Mouse (Mus musculus) cerebellum, adult 9-10 months (tissue): Measurements from ENCODE around the gene Glyat.
"Not testable (repeated sequence)": the region's sequence is repeated elsewhere in the genome, so short reads cannot be mapped to it uniquely, and the experiment has no call there.

Experiments
- DNase-seq: peaks from one replicate; pipeline ENCODE4 v3.0.0; 2022

Gene Glyat

DNA sequence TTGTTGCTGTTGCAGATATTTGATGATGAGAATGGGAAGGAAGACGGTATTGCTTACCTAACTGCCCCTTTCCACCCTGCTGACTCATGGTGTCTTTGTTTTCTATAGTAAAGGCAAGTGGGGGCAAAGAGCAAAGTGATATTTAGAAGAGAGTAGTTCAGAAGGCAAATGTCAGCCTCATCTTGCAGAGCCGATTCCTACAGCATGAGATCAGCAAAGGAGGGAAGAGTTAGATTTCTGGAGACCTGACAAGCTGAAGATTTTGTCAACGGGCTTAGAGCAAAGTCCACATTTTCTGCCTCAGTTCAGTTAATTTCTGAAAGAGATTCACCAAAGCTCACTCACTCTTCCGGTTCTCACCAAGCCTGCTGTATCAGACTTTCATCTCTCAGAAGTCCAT is at the start of gene Glyat:
Gene Glyat, plus strand, starts transcription at position 133 of the 400 bp plus-strand sequence.
- no peak for DNase-seq

DNA sequence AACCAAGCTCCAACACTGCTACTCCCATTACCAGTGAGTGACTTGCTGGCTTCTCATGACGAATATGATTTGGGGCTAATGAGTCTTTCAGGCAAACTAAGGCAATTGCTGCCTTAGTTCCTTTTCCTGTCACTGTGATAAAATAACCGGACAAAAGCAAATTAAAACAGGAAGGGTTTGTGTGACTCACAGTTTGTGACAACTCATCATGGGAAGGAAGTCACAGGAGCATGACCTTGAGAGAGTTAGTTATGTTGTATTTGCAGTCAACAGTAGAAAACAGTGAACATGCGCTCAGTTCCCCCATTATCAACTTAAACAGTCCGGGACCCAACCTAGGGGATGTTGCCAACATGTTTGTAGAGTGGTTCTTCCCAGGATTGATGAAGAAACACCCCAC is 47.8 kb upstream of the Glyat start:
- no peak for DNase-seq

DNA sequence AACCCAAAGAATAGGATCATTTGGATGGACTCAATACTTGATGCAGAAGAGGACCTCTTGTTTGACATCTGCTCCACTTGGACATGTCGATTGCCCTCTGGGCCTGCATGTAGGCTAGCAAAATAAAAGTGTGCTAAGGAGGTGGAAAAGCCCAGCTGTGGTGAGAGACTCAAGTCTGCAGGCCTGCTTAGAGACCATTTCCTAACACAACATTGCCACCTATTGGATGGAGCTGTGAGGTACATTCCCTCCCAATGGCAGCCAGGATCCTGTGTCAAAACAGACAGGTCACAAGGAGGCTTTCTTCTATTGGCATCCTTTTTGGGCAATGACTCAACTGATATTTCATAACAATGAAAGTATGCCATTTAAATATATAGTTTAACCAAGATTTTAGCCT is 41.2 kb upstream of the Glyat start:
- peak; percentile 65 for DNase-seq

- peak; percentile 5 for DNase-seq
Observed at GRCm38 (mm10) chr19:12595135-12595529, 38.0 kb upstream of the Glyat start.

DNA sequence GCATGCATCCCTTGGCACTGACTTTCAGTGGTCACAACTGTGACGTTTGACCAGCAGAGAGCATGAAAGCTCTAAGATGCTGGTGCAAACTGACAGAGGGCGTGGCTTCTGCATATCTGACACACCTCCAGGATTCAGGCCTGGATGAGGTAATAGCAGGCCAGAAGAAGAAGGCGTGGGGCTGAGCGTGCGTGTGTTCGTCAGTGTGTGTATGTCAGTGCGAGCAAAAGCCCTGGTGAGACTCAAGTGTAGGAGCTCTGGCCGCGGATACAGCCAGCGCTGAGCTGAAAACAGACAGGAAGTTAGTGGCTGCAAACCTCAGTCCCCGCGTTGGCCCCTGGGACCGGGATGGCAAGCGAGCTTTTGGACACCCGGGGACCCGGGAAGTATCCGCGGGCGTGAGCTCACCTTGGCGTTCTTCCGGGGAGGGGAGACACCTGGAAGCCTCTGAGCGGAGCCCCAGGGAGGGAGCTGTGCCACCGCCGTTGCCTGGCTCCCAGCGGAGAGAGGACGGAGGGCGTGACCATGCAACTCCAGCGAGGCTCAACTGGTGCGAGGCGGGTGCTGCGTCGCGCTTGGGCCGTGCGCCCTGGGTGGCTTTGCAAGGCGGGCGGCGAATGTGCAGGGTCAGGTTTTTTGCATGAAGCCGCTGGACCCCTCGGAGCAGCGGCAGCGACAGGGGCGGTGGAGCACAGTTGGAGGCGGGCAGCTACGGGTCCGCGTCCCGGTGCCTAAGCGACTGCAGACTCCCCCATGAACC is 37.4 kb upstream of the Glyat start:
- DNase-seq, result peak; percentile 68

DNA sequence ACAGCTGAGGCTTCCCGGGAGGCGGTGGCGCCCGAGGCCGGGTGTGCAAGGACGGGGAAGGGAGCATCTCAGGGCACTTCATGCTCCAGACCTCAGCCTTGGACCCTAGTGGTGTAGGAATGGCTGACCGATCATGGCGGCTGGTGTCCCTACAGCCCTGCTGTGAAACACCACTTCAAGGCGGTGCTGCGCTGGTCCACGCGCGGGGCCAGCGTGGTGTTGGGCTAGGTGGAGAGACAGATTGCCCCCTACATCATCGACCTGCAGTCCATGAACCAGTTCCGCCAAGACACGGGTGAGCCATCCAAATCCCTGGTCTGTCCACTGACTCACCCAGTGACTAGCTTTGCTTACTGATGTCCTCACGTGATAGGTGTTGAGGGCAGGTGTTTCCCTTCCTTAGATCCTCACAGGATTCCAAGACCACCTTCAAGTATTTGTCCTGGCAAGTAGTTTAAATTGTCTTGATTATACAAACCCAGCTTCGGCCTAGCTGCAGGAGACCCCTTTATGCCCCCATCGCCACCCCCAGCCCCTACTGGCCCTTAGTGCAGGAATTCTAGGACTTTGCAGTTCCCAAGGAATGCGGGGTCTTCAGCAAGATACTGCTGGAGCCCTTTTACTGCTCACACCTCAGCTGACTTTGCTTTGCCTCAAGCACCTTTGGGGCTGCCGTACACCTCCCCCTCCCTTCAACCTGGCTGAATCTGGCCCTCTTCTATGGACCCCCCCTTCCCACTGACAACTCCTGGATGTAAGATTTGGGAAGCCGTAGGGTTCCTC is 36.6 kb upstream of the Glyat start:
- DNase-seq, result peak; percentile 20

DNA sequence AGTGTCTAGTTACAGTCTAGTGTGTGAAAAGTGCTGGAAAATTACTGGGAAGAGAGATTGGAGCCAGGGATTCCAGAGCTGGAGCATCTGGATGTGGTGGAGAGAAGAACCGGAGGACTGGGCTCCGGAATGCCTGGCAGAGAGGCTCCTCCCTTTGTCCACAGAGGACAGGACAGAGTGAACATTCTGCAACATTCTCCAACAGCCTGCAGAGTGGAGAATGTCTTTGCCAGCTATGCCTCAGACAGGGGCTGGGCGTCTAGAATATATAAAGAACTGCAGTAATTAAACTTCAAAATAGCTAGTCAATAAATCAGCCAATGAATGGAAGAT is 36.1 kb upstream of the Glyat start:
- DNase-seq, result no peak

DNA sequence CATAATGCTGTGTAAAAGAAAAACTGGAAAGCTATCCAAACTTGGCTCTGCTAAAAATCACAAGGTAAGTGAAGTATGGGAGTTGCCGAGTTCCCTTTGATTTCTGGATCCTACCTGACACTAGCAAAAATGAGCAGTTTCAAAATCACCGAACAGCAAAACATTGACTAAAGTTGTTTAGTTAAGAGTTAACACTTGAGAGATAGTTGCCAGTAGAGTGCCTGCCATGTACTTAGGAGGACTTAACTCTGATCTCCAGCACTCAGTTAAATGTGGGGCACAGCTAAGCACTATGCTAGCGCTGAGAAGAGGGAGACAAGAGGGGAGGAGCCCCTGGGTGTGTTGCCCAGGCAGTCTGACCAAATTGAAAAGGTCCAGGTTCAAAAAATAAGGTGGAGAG is 34.4 kb upstream of the Glyat start:
- no peak for DNase-seq

GRCm38 (mm10) chr19:12599674-12600073 is 33.4 kb upstream of the Glyat start, which contains the start of gene Gm4952:
Gene Gm4952, plus strand, starts transcription at chr19:12599974.
- no peak for DNase-seq

DNA sequence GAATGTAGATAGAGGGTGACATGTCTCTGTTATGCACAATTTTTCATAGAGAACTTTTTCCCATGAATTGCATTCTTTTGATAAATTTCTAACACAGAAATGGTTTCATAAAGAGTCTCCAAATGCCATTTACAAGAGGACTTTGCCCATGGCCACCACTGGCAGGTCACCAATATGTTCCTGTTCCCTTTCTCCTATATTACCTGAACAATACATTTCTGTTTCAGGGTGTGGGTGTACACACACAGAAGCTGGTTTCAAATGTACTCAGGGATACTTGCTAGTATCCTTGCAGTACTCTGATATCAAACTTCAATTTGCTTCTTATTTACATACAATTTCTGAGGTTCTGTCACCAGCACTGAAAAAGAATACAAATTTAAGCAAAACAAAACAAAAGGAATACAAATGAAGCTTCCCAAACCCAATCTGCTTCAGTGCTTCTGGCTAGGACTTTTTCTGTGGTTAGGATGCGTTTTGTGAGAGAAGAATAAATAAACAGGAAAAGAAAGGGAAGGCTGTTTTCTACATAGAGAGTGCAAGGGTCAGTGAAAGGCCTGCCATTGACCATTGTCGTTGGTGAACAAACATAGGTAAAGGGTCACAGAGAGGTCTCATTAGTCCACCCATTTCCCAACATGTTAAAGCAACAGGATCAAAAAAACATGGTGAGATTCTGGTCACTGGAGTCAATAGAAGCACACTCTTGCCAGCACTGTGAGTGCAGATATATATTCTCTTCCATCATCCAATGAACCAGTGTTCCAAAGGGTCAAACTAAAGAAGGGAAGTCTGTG is 32.2 kb upstream of the Glyat start:
- DNase-seq, result no peak

GRCm38 (mm10) chr19:12608336-12608735 is 24.8 kb upstream of the Glyat start:
- no peak for DNase-seq

DNA sequence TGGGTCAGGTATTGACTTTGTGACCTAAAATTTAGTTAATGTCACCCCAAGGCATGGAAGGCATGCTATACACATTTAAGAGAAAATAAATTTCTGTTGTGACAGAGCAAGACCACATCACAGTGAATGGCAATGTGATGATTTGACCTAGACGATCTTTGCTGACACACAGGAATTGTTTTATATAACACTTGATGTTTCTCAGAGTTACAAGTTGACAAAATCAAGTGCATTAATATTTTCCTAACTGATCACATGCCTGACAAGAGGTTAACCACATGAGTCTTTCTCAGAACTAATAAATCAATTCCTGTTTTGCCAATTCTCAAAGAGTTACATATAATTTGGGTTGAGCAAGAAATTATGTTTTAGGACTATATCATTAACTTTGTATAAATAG is 19.5 kb upstream of the Glyat start:
- DNase-seq, result no peak

- no peak for DNase-seq
Observed at GRCm38 (mm10) chr19:12634259-12634658, 1.2 kb downstream of the Glyat start.

GRCm38 (mm10) chr19:12634963-12635362 is 1.9 kb downstream of the Glyat start:
- no peak for DNase-seq

DNA sequence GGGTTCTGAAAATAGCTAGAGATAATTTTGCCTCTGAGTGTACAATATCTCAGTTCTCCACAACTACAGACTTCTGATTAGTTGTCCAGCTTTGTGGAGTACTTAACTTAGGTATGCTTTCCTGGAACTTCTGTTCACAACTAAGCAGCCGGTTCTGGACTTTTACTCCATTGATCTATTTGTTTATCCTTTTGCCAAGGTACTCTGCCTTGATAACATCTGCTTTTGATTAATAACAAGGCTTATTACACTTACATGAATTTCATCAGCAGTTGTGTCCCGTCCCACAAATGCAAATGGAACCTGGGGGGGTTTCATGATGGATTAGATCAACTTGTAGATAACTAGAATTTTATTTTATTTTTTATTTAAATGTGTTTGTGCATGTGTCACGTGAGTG is 3.8 kb downstream of the Glyat start:
- no peak for DNase-seq

- no peak for DNase-seq
Observed at GRCm38 (mm10) chr19:12638049-12638448, 4.9 kb downstream of the Glyat start.

DNA sequence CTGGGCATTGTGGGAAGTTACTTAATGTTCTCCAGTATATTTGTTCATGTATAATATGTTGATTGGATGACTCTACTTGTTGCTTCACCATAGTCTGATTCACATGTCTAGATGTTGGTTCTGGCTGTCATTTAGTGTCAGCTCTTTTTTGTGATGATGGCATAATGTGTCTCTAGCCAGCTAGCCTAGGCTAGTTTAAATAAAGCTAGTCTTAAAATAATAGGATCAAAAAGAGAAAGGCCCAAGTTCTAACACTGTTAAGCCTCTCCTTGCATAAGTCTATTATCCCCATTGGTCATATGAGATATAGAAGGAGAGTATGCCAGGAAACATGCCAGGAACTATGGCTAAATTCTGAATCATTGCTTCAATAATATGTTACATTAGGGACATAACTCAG is 16.4 kb downstream of the Glyat start:
- no peak for DNase-seq

DNA sequence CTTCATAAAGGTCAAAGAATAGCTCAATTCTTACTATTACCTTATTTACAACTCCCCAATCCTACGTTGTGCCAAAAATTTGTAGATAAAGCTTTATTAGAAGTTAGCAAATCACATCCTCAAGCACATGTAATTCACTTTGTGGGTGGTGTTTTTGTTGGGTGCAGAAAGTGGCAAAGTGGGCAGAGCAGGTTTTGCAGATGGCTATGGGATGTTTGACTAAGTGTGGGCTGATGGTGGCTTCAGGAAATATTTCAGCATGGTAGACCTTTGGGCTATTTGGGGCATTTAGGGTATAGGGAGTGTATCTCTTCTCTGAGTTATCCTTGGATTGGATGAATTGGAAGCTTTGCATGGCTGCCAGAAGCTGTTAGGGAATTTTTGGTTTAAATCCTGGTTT is 33.0 kb downstream of the Glyat start:
- no peak for DNase-seq

DNA sequence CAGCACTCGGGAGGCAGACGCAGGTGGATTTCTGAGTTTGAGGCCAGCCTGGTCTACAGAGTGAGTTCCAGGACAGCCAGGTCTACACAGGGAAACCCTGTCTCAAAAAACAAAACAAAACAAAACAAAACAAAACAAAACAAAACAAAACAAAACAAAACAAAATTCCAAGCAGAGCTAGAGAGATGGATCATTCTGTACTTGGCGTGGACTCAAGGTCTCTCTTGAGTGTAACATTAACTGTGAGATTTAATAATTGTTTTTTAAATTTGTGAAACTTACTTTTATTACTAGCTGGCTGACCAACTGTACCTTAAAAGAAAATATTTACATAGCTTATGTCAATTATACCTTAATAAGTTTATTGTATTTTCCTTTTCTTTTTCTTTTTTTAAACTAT is 35.5 kb downstream of the Glyat start:
- not testable (repeated sequence) for DNase-seq

GRCm38 (mm10) chr19:12670139-12670538 is 37.0 kb downstream of the Glyat start, which contains the start of gene Olfr1442:
Gene Olfr1442, plus strand, starts transcription at chr19:12670439.
- DNase-seq, result no peak

- no peak for DNase-seq
Observed at GRCm38 (mm10) chr19:12671051-12671450, 37.9 kb downstream of the Glyat start.

DNA sequence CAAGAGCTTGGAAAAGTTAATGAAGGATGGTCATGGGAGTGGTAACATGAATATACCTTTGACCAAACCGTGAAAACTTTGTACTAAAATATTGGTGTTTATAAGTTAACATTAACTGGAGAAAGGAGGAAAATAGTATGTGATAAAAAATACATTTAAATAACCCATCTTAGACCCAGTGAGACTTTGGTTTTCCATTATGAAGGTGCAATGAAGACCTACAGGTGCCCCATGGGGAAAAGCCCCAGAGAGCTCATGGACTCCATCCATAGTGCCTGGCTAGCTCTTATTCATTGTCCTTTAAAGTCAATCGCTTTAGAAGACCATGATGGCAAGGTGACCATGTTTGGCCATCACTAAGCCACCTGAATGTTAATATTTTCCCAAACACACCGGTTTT is 44.7 kb downstream of the Glyat start, which contains the start of gene Olfr1443:
Gene Olfr1443, plus strand, starts transcription at position 301 of the 400 bp plus-strand sequence.
- no peak for DNase-seq

GRCm38 (mm10) chr19:12684638-12685037 is 51.5 kb downstream of the Glyat start:
- no peak for DNase-seq
